Mouse (Mus musculus) heart, adult 2 months (tissue): ENCODE results near the gene Wfdc1.

Source experiments
- CTCF ChIP-seq: fragments of 200-600 bp; IDR thresholded peaks from 2 replicates; pipeline ENCODE4 v1.8.1; 2022; ENCODE audit warnings: antibody characterized with exemption, mild to moderate bottlenecking, moderate library complexity
- POLR2A ChIP-seq: fragments of 200-500 bp; IDR thresholded peaks from 2 replicates; pipeline ENCODE4 v1.6.1; 2011; ENCODE audit warnings: mild to moderate bottlenecking, low read depth, low read length, control low read depth; ENCODE audit not compliant: insufficient read depth

GRCm38 (mm10) chr8:119719011-119719501 lies 52.9 kb downstream of the Wfdc1 start:
- TF ChIP-seq POLR2A (no peak), CTCF (no peak)
